Mouse (Mus musculus) hindbrain, embryonic 14.5 days (tissue): ENCODE results near the gene Klhdc2. TPM values are rescaled to one million over a fixed set of nuclear protein-coding genes. Genes with fewer than 3 reads are reported as not detected.

Experiments used
- ATAC-seq: fragments of 200-750 bp; cut with Nextera tagmentation; 2 replicates; pipeline ENCODE4 v1.8.0; 2017; ENCODE audit warnings: moderate number of reproducible peaks, mild to moderate bottlenecking, moderate TSS enrichment, moderate library complexity; ENCODE audit not compliant: low FRiP score
- DNase-seq: peaks from one replicate; pipeline ENCODE4 v3.0.0-alpha.2; 2015; ENCODE audit warnings: low spot score
- H3K27ac ChIP-seq: fragments of 300-500 bp; sonication (generic); 2 replicates; pipeline ENCODE4 v1.5.1; 2014; ENCODE audit warnings: mild to moderate bottlenecking, moderate library complexity
- H3K27me3 ChIP-seq: fragments of 300-500 bp; sonication (generic); 2 replicates; pipeline ENCODE4 v1.6.1; 2014; ENCODE audit warnings: mild to moderate bottlenecking, low read length, mixed read lengths; ENCODE audit not compliant: control insufficient read depth, insufficient read depth
- H3K36me3 ChIP-seq: fragments of 300-500 bp; sonication (generic); replicated peaks from 2 replicates; pipeline ENCODE4 v1.6.1; 2014; ENCODE audit not compliant: control insufficient read depth, insufficient read depth
- H3K4me1 ChIP-seq: fragments of 300-500 bp; sonication (generic); replicated peaks from 2 replicates; pipeline ENCODE4 v1.6.1; 2014; ENCODE audit warnings: antibody characterized with exemption, low read length, mixed read lengths; ENCODE audit not compliant: control insufficient read depth, insufficient read depth
- H3K4me2 ChIP-seq: fragments of 300-500 bp; sonication (generic); replicated peaks from 2 replicates; pipeline ENCODE4 v1.6.1; 2014; ENCODE audit warnings: mild to moderate bottlenecking, moderate library complexity
- H3K4me3 ChIP-seq: fragments of 300-500 bp; sonication (generic); replicated peaks from 2 replicates; pipeline ENCODE4 v1.5.1; 2014; ENCODE audit warnings: mild to moderate bottlenecking, low read length
- H3K9ac ChIP-seq: fragments of 300-500 bp; sonication (generic); 2 replicates; pipeline ENCODE4 v1.6.1; 2014
- H3K9me3 ChIP-seq: fragments of 300-500 bp; sonication (generic); 2 replicates; pipeline ENCODE4 v1.6.1; 2016; ENCODE audit warnings: low read length; ENCODE audit not compliant: control insufficient read depth
- WGBS: fragments of 180-500 bp; shearing (Covaris S2); extraction: QIAGEN DNeasy Blood & Tissue Kit; methylation state at CpG from one replicate; pipeline ENCODE4 v1.1.7; 2014; 5-methylcytosine and 5-hydroxymethylcytosine counted together
- polyA plus RNA-seq: library from polyadenylated mRNA; unstranded; fragments of >200 nt; fragmentation: Nextera tagmentation; extraction: Ambion mirVana; gene quantifications from 2 replicates; pipeline ENCODE4 v1.2.1, GENCODE M21; 2014

The Klhdc2 gene
- polyA plus RNA-seq, 1 experiment from 2014 or later, result 286 TPM

- 18% methylated on average over 20 of the region's 20 CpGs for whole genome bisulfite sequencing
- Histone ChIP-seq H3K4me1 (peaks cover 21% of the 10 kb centered on the region), H3K4me2 (peak overlapping the region; percentile 75), H3K4me3 (peak overlapping the region; percentile 94), H3K9me3 (no peaks in the 10 kb centered on the region), H3K27ac (peak overlapping the region; percentile 97), H3K27me3 (no peaks in the 10 kb centered on the region), H3K9ac (peak overlapping the region; percentile 99), H3K36me3 (peaks cover 37% of the 10 kb centered on the region)
- ATAC-seq (no peak), DNase-seq (peak; percentile 32)
Measured at GRCm38 (mm10) chr12:69297411-69298150, 1.1 kb downstream of the Klhdc2 start.

GRCm38 (mm10) chr12:69298281-69298680 is 1.8 kb downstream of the Klhdc2 start:
- H3K4me3 ChIP-seq, result peak overlapping the region; percentile 94
- peaks cover 44% of the 10 kb centered on the region for H3K36me3 ChIP-seq
- H3K9ac ChIP-seq, result no peak overlapping the region
- H3K9me3 ChIP-seq, result no peaks in the 10 kb centered on the region
- no peaks in the 10 kb centered on the region for H3K27me3 ChIP-seq
- H3K27ac ChIP-seq, result no peak overlapping the region
- peaks cover 21% of the 10 kb centered on the region for H3K4me1 ChIP-seq
- whole genome bisulfite sequencing, result 84% methylated on average over 4 of the region's 4 CpGs
- ATAC-seq (no peak), DNase-seq (no peak)
- H3K4me2 ChIP-seq, result peak overlapping the region; percentile 75

- H3K27ac ChIP-seq, result no peak overlapping the region
- peak overlapping the region; percentile 28; the same call in 1 of the 2 replicates for H3K9ac ChIP-seq
- 70% methylated on average over 12 of the region's 12 CpGs for WGBS
- no peaks in the 10 kb centered on the region for H3K9me3 ChIP-seq
- peaks cover 53% of the 10 kb centered on the region for H3K36me3 ChIP-seq
- no peak overlapping the region for H3K4me3 ChIP-seq
- DNase-seq (no peak), ATAC-seq (no peak)
- peaks cover 21% of the 10 kb centered on the region for H3K4me1 ChIP-seq
- peak overlapping the region; percentile 75 for H3K4me2 ChIP-seq
- no peaks in the 10 kb centered on the region for H3K27me3 ChIP-seq
Measured at GRCm38 (mm10) chr12:69299231-69299630, 2.8 kb downstream of the Klhdc2 start.

DNA sequence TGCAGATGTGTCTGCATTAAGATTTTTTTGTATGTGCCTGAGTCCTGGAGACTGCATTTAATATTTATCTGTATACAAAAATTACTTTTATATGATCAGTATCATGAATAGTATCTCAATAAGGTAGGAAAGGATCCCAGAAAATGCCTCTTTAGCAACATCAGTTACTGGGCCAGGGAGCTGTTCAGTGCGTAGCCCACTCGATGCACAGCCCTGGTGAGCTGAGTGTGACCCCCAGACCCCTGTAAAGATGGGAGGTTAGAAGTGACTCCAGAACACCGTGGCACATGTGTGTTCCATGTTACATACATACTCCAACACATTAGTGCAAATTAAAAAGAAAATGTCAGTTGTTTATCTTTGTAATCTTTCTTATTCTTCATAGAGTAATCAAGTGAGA is 3.4 kb downstream of the Klhdc2 start:
- H3K4me3 ChIP-seq, result no peak overlapping the region
- H3K9me3 ChIP-seq, result no peaks in the 10 kb centered on the region
- H3K4me1 ChIP-seq, result peaks cover 21% of the 10 kb centered on the region
- WGBS, result 83% methylated on average over 3 of the region's 3 CpGs
- no peak overlapping the region for H3K9ac ChIP-seq
- no peak for DNase-seq
- H3K4me2 ChIP-seq, result no peak overlapping the region
- no peak for ATAC-seq
- no peaks in the 10 kb centered on the region for H3K27me3 ChIP-seq
- no peak overlapping the region for H3K27ac ChIP-seq
- peaks cover 58% of the 10 kb centered on the region for H3K36me3 ChIP-seq

DNA sequence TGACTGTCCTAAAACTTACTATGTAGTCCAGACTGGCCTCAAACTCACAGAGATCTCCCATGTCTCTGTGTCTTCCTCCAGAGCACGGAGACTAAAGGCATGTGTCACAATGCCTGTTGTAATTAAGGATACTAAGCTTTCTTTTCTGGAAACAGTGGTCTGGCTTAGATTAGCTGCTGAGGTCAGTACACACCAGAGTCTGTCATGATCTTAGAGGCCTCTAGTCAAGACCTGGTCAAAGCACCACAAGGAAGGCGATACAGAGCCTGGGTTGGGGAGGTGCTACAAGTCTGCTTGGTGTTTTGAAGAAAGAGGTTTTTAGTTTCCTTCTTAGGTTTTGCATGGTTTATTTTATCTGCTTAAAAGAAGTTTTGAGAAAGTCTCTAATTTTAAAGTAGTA is 3.9 kb downstream of the Klhdc2 start:
- DNase-seq, result no peak
- WGBS, result 98% methylated on average over 2 of the region's 2 CpGs
- no peak for ATAC-seq
- Histone ChIP-seq H3K9ac (no peak overlapping the region), H3K9me3 (no peaks in the 10 kb centered on the region), H3K36me3 (peaks cover 64% of the 10 kb centered on the region), H3K27me3 (no peaks in the 10 kb centered on the region), H3K4me1 (peaks cover 21% of the 10 kb centered on the region), H3K4me3 (no peak overlapping the region), H3K27ac (no peak overlapping the region), H3K4me2 (no peak overlapping the region)

- WGBS, result 95% methylated on average over 12 of the region's 12 CpGs
- Histone ChIP-seq H3K9me3 (no peaks in the 10 kb centered on the region), H3K4me2 (no peak overlapping the region), H3K27ac (no peak overlapping the region), H3K36me3 (peaks cover 82% of the 10 kb centered on the region), H3K27me3 (no peaks in the 10 kb centered on the region), H3K4me1 (peaks cover 15% of the 10 kb centered on the region), H3K4me3 (no peak overlapping the region), H3K9ac (no peak overlapping the region)
- ATAC-seq, result no peak
- DNase-seq, result no peak
Measured at GRCm38 (mm10) chr12:69302171-69302570, 5.7 kb downstream of the Klhdc2 start.

- no peak for DNase-seq
- no peak overlapping the region for H3K27ac ChIP-seq
- H3K27me3 ChIP-seq, result no peaks in the 10 kb centered on the region
- no peak overlapping the region for H3K9ac ChIP-seq
- no peak for ATAC-seq
- 95% methylated on average over 2 of the region's 2 CpGs for WGBS
- no peak overlapping the region for H3K4me2 ChIP-seq
- H3K4me1 ChIP-seq, result peaks cover 5% of the 10 kb centered on the region
- H3K36me3 ChIP-seq, result peaks cover 98% of the 10 kb centered on the region
- no peak overlapping the region for H3K4me3 ChIP-seq
- H3K9me3 ChIP-seq, result no peaks in the 10 kb centered on the region
Measured at GRCm38 (mm10) chr12:69304051-69304450, 7.6 kb downstream of the Klhdc2 start.

GRCm38 (mm10) chr12:69306333-69306732 is 9.9 kb downstream of the Klhdc2 start:
- Histone ChIP-seq H3K4me3 (no peak overlapping the region), H3K36me3 (peaks cover 99% of the 10 kb centered on the region), H3K27ac (no peak overlapping the region), H3K27me3 (no peaks in the 10 kb centered on the region), H3K4me1 (no peaks in the 10 kb centered on the region), H3K9ac (no peak overlapping the region), H3K4me2 (no peak overlapping the region), H3K9me3 (no peaks in the 10 kb centered on the region)
- ATAC-seq, result no peak
- 95% methylated on average over 7 of the region's 7 CpGs for WGBS
- DNase-seq, result no peak

DNA sequence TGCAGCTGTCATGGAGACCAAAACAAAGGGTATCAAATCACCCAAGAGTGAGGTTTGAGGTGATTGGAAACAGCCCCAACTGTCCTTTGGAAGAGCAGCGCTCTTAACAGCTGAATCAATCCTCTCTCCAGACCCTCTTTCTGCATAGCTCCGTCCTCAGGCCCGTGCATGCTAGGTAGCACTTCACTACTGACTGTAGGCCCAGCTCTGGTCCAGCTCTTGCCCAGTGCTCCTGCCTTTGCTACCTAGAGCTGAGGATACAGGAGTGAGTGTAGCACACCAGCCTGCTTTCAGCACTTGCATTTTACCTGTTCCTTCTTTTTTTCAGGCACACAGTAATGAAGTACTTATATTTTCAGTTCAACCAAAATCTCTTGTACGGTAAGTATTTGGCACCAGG is 13.2 kb downstream of the Klhdc2 start:
- Histone ChIP-seq H3K36me3 (peaks cover 95% of the 10 kb centered on the region), H3K27me3 (no peaks in the 10 kb centered on the region), H3K4me2 (no peak overlapping the region), H3K27ac (no peak overlapping the region), H3K4me1 (no peaks in the 10 kb centered on the region), H3K9me3 (no peaks in the 10 kb centered on the region), H3K4me3 (no peak overlapping the region), H3K9ac (no peak overlapping the region)
- no peak for DNase-seq
- 96% methylated on average over 4 of the region's 4 CpGs for WGBS
- no peak for ATAC-seq

GRCm38 (mm10) chr12:69318431-69318830 is 21.9 kb downstream of the Klhdc2 start:
- H3K27me3 ChIP-seq, result no peaks in the 10 kb centered on the region
- no peaks in the 10 kb centered on the region for H3K4me1 ChIP-seq
- H3K4me3 ChIP-seq, result no peak overlapping the region
- DNase-seq (no peak), ATAC-seq (no peak)
- no peaks in the 10 kb centered on the region for H3K9me3 ChIP-seq
- H3K27ac ChIP-seq, result no peak overlapping the region
- H3K9ac ChIP-seq, result no peak overlapping the region
- H3K4me2 ChIP-seq, result no peak overlapping the region
- H3K36me3 ChIP-seq, result peaks cover 90% of the 10 kb centered on the region
